Mouse (Mus musculus) heart, embryonic 14.5 days (tissue): ENCODE measurements around the gene Fam120a. TPM values are rescaled to one million over a fixed set of nuclear protein-coding genes. Genes with fewer than 3 reads are reported as not detected.

Experiments used
- ATAC-seq: fragments of 200-750 bp; cut with Nextera tagmentation; 2 replicates; pipeline ENCODE4 v1.8.0; 2017; ENCODE audit warnings: low read depth, moderate TSS enrichment; ENCODE audit not compliant: insufficient number of reproducible peaks, insufficient read depth, low FRiP score
- H3K27ac ChIP-seq, 2 experiments: fragments of 200-500 bp in 1 of 2; fragments of 300-500 bp in 1 of 2; sonication (generic) in 1 of 2; replicated peaks in 1 of 2; 2 replicates each; pipeline ENCODE4 v1.5.1; 2012 to 2014; ENCODE audit warnings: low read depth in 2 of 2, low read length in 2 of 2, control low read depth in 1 of 2, mild to moderate bottlenecking in 1 of 2, mixed read lengths in 1 of 2; ENCODE audit not compliant: control insufficient read depth in 1 of 2, insufficient read depth in 1 of 2
- H3K27me3 ChIP-seq: fragments of 300-500 bp; sonication (generic); 2 replicates; pipeline ENCODE4 v1.6.1; 2014; ENCODE audit warnings: mild to moderate bottlenecking, low read length, control low read depth; ENCODE audit not compliant: control insufficient read depth, insufficient read depth
- H3K36me3 ChIP-seq: fragments of 300-500 bp; sonication (generic); 2 replicates; pipeline ENCODE4 v1.6.1; 2014; ENCODE audit warnings: mild to moderate bottlenecking, control low read depth, low read length, mixed read lengths; ENCODE audit not compliant: control insufficient read depth, insufficient read depth
- H3K4me1 ChIP-seq, 2 experiments: fragments of 200-500 bp in 1 of 2; fragments of 300-500 bp in 1 of 2; sonication (generic) in 1 of 2; 2 replicates each; pipeline ENCODE4 v1.6.1; 2012 to 2014; ENCODE audit warnings: low read length in 2 of 2, control low read depth in 1 of 2, mixed read lengths in 1 of 2; ENCODE audit not compliant: control insufficient read depth in 2 of 2, insufficient read depth in 2 of 2
- H3K4me2 ChIP-seq: fragments of 300-500 bp; sonication (generic); 2 replicates; pipeline ENCODE4 v1.6.1; 2014; ENCODE audit warnings: mild to moderate bottlenecking, low read length
- H3K4me3 ChIP-seq, 2 experiments: fragments of 200-500 bp in 1 of 2; fragments of 300-500 bp in 1 of 2; sonication (generic) in 1 of 2; 2 replicates each; pipeline ENCODE4 v1.5.1; 2012 to 2014; ENCODE audit warnings: low read length in 2 of 2, mild to moderate bottlenecking in 2 of 2, control low read depth in 1 of 2, low read depth in 1 of 2, moderate library complexity in 1 of 2; ENCODE audit not compliant: control insufficient read depth in 1 of 2, insufficient read depth in 1 of 2
- H3K9ac ChIP-seq: fragments of 300-500 bp; sonication (generic); 2 replicates; pipeline ENCODE4 v1.6.1; 2014; ENCODE audit warnings: mild to moderate bottlenecking, low read length
- H3K9me3 ChIP-seq: fragments of 300-500 bp; sonication (generic); 2 replicates; pipeline ENCODE4 v1.6.1; 2016; ENCODE audit warnings: low read length, control low read depth; ENCODE audit not compliant: control insufficient read depth
- WGBS: fragments of 180-500 bp; shearing (Covaris S2); extraction: QIAGEN DNeasy Blood & Tissue Kit; methylation state at CpG from one replicate; pipeline ENCODE4 v1.1.7; 2014; 5-methylcytosine and 5-hydroxymethylcytosine counted together
- polyA plus RNA-seq: library from polyadenylated mRNA; unstranded; fragments of >200 nt; fragmentation: Nextera tagmentation; extraction: Ambion mirVana; gene quantifications from 2 replicates; pipeline ENCODE4 v1.2.1, GENCODE M21; 2014

Gene Fam120a
- polyA plus RNA-seq, 1 experiment from 2014 or later, result 29.7 TPM

DNA sequence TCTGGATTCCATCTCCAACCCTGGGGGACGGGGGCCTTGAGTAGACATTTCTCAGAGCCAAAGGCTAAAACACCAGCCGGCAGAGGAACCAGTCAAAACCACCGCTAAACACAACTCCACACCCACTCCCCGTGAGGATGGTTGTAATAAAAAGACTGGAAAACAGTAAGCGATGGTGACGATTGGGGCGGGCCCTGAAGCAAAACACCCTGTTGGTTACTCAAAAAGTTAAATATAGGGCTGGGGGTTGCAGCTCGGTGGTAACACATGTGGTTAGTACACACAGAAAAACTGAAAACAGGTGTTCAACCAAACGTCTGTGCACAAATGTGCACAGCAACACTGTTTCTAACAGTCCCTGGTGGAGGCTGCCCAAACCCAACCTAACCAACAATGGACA lies 104.3 kb downstream of the Fam120a start:
- no peak overlapping the region for H3K27ac ChIP-seq
- no peaks in the 10 kb centered on the region for H3K27me3 ChIP-seq
- H3K4me2 ChIP-seq, result no peak overlapping the region
- no peak overlapping the region for H3K9ac ChIP-seq
- H3K36me3 ChIP-seq, result no peaks in the 10 kb centered on the region
- WGBS, result 79% methylated on average over 9 of the region's 9 CpGs
- no peaks in the 10 kb centered on the region for H3K9me3 ChIP-seq
- H3K4me3 ChIP-seq, result no peak overlapping the region
- no peak for ATAC-seq
- peaks cover 14 to 35% of the 10 kb centered on the region in 2 experiments for H3K4me1 ChIP-seq

DNA sequence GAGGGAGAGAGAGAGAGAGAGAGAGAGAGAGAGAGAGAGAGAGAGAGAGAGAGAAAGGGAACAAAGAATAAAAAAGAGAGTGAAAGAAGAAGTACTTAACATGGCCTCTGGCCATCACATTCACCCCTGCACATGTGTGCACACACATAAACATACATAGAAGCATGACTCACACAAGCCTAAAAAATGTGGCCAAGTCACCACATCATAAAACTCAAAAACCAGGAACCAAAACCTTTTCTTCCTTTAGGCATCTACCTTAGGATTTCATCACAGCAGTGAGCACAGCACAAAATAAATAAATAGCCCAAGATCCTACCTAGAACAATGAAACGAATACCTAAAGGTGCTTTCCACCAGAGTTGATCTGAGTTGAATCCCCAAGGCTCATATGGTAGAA lies 105.9 kb downstream of the Fam120a start:
- Histone ChIP-seq H3K9me3 (no peaks in the 10 kb centered on the region), H3K4me3 (no peak overlapping the region), H3K4me2 (no peak overlapping the region), H3K4me1 (peaks cover 25 to 46% of the 10 kb centered on the region in 2 experiments), H3K36me3 (no peaks in the 10 kb centered on the region), H3K27ac (no peak overlapping the region), H3K27me3 (no peaks in the 10 kb centered on the region), H3K9ac (no peak overlapping the region)
- 81% methylated on average over 1 of the region's 1 CpGs for WGBS
- ATAC-seq, result no peak

DNA sequence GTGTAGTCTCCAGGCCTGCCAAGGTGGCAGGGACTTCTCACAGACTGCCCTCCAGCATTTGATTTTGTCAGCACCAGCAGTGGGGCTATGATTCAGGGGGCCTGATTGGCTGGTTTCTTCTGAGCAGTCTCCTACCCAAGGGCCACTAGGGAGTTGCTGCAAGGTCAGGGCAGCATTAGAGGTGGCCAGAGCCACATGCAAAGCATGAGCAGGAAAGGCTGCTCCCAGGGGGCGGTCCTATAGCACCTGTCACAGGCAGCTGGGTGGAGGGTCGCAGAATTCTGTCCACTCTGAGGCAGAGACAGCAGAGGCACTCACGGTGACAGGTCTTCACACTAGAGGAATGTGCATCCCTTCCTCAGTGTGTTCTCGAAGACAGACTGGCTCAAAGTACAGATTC lies 109.0 kb downstream of the Fam120a start:
- Histone ChIP-seq H3K4me1 (peaks cover 27 to 54% of the 10 kb centered on the region in 2 experiments), H3K9me3 (no peaks in the 10 kb centered on the region), H3K9ac (no peak overlapping the region), H3K27me3 (no peaks in the 10 kb centered on the region), H3K36me3 (no peaks in the 10 kb centered on the region), H3K27ac (no peak overlapping the region), H3K4me3 (no peak overlapping the region), H3K4me2 (no peak overlapping the region)
- WGBS, result 52% methylated on average over 4 of the region's 4 CpGs
- no peak for ATAC-seq

DNA sequence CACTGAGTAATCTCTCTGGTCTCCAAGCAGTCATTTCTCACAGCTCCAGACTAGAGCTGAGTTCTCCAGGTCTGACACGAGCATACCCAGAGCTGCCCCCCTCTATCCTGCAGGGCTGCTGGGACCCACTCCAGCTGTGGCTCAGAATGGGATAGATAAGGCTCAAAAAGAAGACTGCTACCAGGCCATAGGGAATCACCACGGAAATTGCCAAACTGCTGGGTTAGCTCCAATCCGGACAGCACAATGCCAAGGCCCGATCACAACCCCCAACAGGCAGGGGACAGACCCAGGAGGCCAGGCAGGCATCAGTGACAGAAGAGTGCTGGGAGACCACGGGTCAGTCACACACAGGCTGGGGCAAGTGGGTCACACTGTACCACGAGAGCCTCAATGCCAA lies 109.8 kb downstream of the Fam120a start:
- no peak for ATAC-seq
- no peaks in the 10 kb centered on the region for H3K36me3 ChIP-seq
- H3K27ac ChIP-seq, result no peak overlapping the region
- H3K4me3 ChIP-seq, result no peak overlapping the region
- no peak overlapping the region for H3K9ac ChIP-seq
- H3K4me2 ChIP-seq, result no peak overlapping the region
- peaks cover 27 to 54% of the 10 kb centered on the region in 2 experiments for H3K4me1 ChIP-seq
- WGBS, result 43% methylated on average over 6 of the region's 6 CpGs
- H3K9me3 ChIP-seq, result no peaks in the 10 kb centered on the region
- H3K27me3 ChIP-seq, result no peaks in the 10 kb centered on the region

DNA sequence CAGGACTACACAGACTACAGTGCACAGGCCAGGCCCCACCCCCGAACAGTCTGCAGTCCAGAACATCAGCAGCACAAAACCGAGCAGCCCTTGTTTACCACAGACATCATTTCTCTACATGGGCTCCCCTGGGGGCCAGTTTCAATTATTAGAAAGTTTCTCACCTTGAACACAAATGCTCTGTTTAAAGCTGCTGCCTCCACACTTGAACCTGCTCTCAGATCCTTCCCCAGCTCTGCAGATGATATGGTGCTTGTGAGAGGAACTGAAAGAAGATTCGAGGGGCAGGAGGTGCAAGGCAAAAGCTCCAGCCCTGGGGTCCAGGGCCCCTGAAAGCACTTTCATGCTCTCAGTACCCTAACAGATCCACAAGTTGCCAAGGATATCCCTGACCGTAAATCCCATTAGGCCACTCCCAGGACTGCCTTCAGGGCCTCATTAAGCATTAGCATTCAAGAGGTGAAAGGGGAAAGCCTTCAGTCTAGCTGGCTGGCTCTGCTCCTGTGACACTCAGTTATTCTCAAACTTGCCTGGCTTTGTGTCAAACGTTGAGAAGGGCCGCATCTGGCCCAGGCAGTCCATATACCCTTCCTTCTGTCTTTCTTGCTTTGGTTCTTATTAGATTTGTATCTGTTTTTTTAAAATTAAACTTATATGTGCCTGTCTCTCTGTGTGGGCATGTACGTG lies 110.4 kb downstream of the Fam120a start:
- H3K9me3 ChIP-seq, result no peaks in the 10 kb centered on the region
- H3K36me3 ChIP-seq, result no peaks in the 10 kb centered on the region
- H3K4me3 ChIP-seq, result no peak overlapping the region
- no peak overlapping the region for H3K27ac ChIP-seq
- WGBS, result 55% methylated on average over 7 of the region's 7 CpGs
- H3K9ac ChIP-seq, result no peak overlapping the region
- H3K4me1 ChIP-seq, result peaks cover 30 to 58% of the 10 kb centered on the region in 2 experiments
- H3K27me3 ChIP-seq, result no peaks in the 10 kb centered on the region
- no peak overlapping the region for H3K4me2 ChIP-seq
- ATAC-seq, result no peak

DNA sequence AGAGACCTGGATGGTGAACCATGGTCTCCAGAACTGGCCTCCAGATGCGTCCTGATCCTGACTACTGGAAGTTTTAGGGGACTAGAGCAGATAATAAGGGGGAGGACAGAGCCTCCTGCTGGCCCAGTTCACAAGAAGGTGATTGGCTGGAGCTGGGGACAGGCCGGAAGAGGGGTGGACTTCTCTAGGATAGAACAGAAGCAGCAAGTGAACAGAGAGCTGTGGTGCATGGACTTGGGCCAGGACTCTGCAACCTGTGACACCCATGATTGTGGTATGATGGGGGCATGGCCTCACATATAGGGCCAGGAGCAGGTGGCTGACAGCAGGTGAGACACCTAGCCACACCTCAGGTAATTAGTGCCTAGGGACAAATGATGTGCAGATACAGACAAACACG lies 113.9 kb downstream of the Fam120a start:
- Histone ChIP-seq H3K36me3 (no peaks in the 10 kb centered on the region), H3K4me2 (no peak overlapping the region), H3K9me3 (no peaks in the 10 kb centered on the region), H3K27ac (no peak overlapping the region), H3K9ac (no peak overlapping the region), H3K4me3 (no peak overlapping the region), H3K4me1 (peaks cover 38 to 72% of the 10 kb centered on the region in 2 experiments), H3K27me3 (no peaks in the 10 kb centered on the region)
- whole genome bisulfite sequencing, result 42% methylated on average over 3 of the region's 3 CpGs
- no peak for ATAC-seq

DNA sequence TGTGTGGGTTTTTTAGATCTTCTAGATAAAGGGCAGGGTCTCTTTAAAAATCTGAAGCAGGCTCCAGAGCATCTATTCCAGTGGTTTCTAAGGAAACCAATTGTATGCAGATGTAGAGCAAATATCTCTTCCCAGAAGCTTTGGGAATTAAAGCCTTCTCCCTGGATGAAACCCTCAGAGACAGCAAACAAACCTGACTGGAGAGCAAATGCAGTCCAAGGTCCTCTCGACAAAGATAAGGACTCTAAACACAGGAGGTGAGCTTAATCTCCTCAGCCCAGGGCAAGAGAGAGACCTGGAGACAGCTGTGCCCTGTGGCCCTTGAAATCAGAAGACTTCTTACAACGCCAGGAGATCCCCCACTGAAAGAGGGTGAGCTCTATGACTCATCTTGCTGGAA lies 114.3 kb downstream of the Fam120a start:
- no peak overlapping the region for H3K4me3 ChIP-seq
- ATAC-seq, result no peak
- H3K27ac ChIP-seq, result no peak overlapping the region
- no peaks in the 10 kb centered on the region for H3K27me3 ChIP-seq
- 19% methylated on average over 2 of the region's 2 CpGs for whole genome bisulfite sequencing
- no peak overlapping the region for H3K9ac ChIP-seq
- H3K9me3 ChIP-seq, result no peaks in the 10 kb centered on the region
- peaks cover 37 to 72% of the 10 kb centered on the region in 2 experiments for H3K4me1 ChIP-seq
- no peaks in the 10 kb centered on the region for H3K36me3 ChIP-seq
- no peak overlapping the region for H3K4me2 ChIP-seq

DNA sequence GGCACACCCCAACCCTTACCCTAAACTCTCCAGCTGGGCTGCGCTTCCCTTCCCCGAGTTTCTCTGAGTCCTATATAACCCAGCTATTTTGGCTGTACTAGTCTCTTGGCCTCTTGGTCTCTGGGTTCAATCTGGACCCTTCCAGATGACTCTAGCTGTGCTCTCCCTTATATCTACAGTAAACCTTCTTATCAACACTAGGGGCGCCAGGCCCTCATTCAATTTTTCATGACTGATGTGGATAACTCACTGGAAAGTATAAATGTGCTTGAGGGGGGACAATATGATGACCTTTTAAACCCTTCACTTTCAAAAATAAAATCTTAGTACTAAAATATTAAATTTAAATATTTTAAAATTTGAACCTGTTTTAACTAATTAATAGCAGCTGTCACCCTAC lies 115.0 kb downstream of the Fam120a start:
- H3K27me3 ChIP-seq, result no peaks in the 10 kb centered on the region
- H3K4me3 ChIP-seq, result no peak overlapping the region
- no peaks in the 10 kb centered on the region for H3K9me3 ChIP-seq
- H3K9ac ChIP-seq, result no peak overlapping the region
- H3K36me3 ChIP-seq, result 0 out of 2 replicates have a peak, but pooled peaks cover 3% of the 10 kb centered on the region
- H3K27ac ChIP-seq, result no peak overlapping the region
- H3K4me1 ChIP-seq, result peaks cover 32 to 69% of the 10 kb centered on the region in 2 experiments
- 32% methylated on average over 3 of the region's 3 CpGs for WGBS
- no peak overlapping the region for H3K4me2 ChIP-seq
- ATAC-seq, result no peak
